Mouse (Mus musculus): ENCODE results near the gene Nckap5.

DNA sequence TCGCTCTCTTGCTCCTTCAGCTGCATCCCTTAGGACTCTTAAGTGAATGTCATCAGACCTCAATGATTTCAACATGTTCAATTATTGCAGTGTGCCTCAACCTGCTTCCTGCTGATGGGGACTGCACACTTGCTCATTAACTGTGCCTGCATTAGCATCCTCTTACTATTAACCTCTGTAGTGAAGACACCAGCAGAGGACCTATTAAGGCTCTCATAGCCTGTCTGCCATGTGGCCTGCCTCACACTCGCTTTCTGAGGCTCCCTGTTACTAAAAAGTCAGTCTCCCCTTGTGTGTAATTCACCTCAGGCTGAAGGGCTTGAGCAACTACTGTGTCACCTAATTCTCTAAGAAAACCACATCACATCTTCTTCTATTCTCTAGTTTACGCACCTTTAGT, 470.5 kb downstream of the Nckap5 start:
- no peak for TF ChIP-seq CTCF (IDR thresholded peaks at IDR 0.05; ENCODE audit: low read depth, low read length)
- no peak for TF ChIP-seq POLR2A (IDR thresholded peaks at IDR 0.05; ENCODE audit: insufficient read depth, low read length)
- TF ChIP-seq EP300 (IDR thresholded peaks at IDR 0.05; ENCODE audit: insufficient read depth, low read depth, low read length): no peak

All from ES-Bruce4 (cell line).